Comparison of ENCODE assay signal across 16 mouse cellular contexts in genomic region chr14:34360251-34360650, GRCm38 (mm10). TPM values are rescaled to one million over a fixed set of nuclear protein-coding genes. Genes with fewer than 3 reads are reported as not detected.
"Had no signal": no experiment of that assay in that cellular context is flagged by ENCODE, and none has a peak within 500 bp of the region (broad histone marks: within the 10 kb centered on the region; RNA-seq: fewer than 3 reads in every experiment).

No protein-coding gene starts in this region.

- H3K27ac ChIP-seq: hindbrain, embryonic 14.5 days; limb, embryonic 12.5 days; lung, embryonic 15.5 days; macrophage; midbrain, embryonic 12.5 days; neural tube, embryonic 13.5 days had no signal

- H3K9me3 ChIP-seq: limb, embryonic 12.5 days; lung, embryonic 15.5 days; midbrain, embryonic 12.5 days; neural tube, embryonic 13.5 days had no signal

- H3K9ac ChIP-seq: hindbrain, embryonic 14.5 days; limb, embryonic 12.5 days; lung, embryonic 15.5 days; midbrain, embryonic 12.5 days; neural tube, embryonic 13.5 days had no signal

- H3K27me3 ChIP-seq: neural tube, embryonic 13.5 days had no signal

- H3K4me3 ChIP-seq: limb, embryonic 12.5 days; lung, embryonic 15.5 days; midbrain, embryonic 12.5 days; neural tube, embryonic 13.5 days had no signal

- ATAC-seq: intestine, embryonic 16.5 days; midbrain, embryonic 16.5 days had no signal

- H3K4me2 ChIP-seq: hindbrain, embryonic 14.5 days; limb, embryonic 12.5 days; liver, embryonic 11.5 days; lung, embryonic 15.5 days; midbrain, embryonic 12.5 days; neural tube, embryonic 13.5 days had no signal

- H3K36me3 ChIP-seq: limb, embryonic 12.5 days; lung, embryonic 15.5 days; midbrain, embryonic 12.5 days; neural tube, embryonic 13.5 days had no signal

- DNase-seq: lung, postnatal 14 days; retina, postnatal 1 day had no signal

RNA-seq across cellular contexts. Expression of gene Fam25c, which starts 5.0 kb away (rescaled TPM):
- total RNA-seq: layer of hippocampus, adult 8-10 months; left cerebral cortex, postnatal 36 days; megakaryocyte-erythroid progenitor cell, adult 5-6 weeks had no signal
- polyA plus RNA-seq: hindbrain, embryonic 14.5 days; intestine, embryonic 16.5 days; large intestine, adult 2 months; limb, embryonic 12.5 days; lung, embryonic 15.5 days; macrophage; midbrain, embryonic 12.5 days; midbrain, embryonic 16.5 days; neural tube, embryonic 13.5 days; spleen, adult 2 months had no signal

RNA-seq across cellular contexts. Expression of gene Sncg, which starts 14.3 kb away (rescaled TPM):
- total RNA-seq: megakaryocyte-erythroid progenitor cell, adult 5-6 weeks had no signal
- polyA plus RNA-seq: macrophage had no signal

RNA-seq across cellular contexts. Expression of gene Mmrn2, which starts 15.0 kb away (rescaled TPM):
- total RNA-seq: megakaryocyte-erythroid progenitor cell, adult 5-6 weeks had no signal
- polyA plus RNA-seq: macrophage had no signal
